Mouse (Mus musculus) frontal cortex, postnatal 25 days (tissue): ENCODE measurements around the gene Arhgap25.
"Not testable (repeated sequence)": the region's sequence is repeated elsewhere in the genome, so short reads cannot be mapped to it uniquely, and the experiment has no call there.

Experiments used
- DNase-seq, 2 experiments: peaks; one replicate each; pipeline ENCODE4 v3.0.0; 2022; ENCODE audit warnings: low spot score in 2 of 2

Arhgap25 gene

DNA sequence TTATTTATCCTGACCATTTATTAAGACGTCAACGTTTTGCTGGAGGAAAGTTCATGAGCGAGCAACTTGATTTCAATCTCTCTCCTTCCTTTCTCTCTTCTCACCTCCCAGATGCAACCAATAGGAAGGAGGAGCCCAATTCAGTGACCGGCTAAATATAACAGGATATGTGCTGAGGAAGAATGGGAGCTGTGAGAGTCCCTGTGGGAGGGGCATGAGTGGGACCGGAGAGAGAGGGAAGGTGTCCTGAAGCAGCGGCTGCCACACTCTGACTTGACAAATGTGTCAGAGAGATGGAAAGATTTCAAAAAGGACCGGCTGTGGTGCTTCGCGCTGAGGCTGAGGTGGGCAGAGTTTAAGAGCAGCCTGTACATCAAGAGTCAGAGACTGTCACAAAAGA is 2.6 kb upstream of the Arhgap25 start:
- DNase-seq = no peak

GRCm38 (mm10) chr6:87534855-87535575 is 2.0 kb upstream of the Arhgap25 start:
- no peak for DNase-seq

DNA sequence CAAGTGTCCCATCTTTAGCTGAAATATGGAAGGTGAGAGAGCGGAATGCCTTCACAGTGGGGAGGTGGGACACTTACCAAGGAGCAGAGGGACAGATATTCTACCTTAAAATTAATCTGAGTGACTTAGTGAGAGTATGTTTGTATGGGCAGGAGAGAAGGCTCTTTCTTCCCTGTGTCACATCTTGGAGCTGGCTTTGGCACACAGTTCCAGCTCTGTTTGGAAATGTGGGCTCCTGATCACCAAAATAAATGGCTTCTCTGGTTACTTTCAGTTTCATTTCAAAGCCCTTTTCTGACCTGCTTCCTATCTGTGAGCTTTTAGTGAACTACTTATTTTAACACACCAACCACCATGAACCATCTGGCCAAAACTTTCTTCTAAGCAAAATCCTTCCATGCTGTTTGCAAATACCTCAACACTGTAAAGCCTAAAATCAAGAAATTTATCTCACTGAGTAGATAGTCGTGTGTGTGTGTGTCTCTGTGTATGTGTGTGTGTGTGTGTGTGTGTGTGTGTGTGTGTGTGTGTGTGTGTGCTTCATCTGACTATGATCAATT is 1.5 kb downstream of the Arhgap25 start:
- no peak for DNase-seq

- DNase-seq = no peak
Measured at GRCm38 (mm10) chr6:87530386-87530785, 2.7 kb downstream of the Arhgap25 start.

DNA sequence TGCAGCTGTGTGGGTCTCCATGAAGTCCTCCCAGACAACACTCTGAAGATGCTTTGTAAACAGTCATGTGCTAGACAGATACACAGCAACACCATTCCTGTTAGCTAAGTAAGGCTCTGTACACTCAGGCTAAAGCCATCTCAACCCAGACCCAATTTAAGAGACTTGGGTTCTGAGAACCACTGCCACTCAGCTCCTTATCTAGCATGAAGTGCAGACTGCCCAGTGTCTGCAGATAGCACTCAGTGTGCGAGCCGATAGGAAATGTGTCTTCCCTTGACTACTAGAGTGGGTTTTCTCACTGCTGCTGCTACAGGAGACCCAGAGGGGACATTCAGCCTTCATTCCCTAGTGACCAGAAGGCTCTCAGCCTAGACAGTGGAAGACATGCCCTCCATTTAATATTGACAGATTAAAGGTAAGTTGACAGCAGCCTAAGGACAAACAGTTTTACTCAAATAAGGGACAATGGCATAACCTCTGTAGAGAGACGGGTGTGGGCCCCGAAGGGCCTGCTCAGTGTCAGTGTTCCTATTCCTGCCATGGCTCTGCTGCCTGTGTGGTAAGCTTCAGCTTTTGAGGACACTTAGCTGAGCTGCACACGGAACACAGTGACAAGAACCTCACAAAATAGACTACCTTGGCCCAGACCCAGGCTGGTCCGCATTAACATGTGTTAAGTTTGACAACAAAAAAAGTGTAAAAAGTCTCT is 5.1 kb downstream of the Arhgap25 start:
- DNase-seq = no peak

GRCm38 (mm10) chr6:87527366-87527765 is 5.7 kb downstream of the Arhgap25 start:
- DNase-seq = no peak

DNA sequence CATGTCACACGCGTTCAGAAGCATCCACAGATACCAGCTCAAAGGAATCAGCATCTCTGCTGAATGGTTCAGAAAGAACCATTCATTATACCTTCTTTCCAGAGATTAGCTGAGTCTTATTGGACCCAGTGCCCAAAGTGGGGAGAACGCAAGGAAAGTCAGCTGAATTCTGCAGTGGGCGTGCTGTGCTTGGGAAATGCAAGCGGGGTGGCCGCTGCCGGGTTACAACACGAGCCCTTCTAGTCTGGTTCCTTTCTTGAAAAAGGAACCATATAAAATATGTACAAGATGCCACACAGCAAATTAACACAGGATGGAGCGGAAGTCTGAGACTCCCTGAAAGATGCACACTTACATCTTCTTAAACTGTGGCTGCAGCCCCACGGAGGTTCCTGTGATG is 7.9 kb downstream of the Arhgap25 start:
- no peak for DNase-seq

DNA sequence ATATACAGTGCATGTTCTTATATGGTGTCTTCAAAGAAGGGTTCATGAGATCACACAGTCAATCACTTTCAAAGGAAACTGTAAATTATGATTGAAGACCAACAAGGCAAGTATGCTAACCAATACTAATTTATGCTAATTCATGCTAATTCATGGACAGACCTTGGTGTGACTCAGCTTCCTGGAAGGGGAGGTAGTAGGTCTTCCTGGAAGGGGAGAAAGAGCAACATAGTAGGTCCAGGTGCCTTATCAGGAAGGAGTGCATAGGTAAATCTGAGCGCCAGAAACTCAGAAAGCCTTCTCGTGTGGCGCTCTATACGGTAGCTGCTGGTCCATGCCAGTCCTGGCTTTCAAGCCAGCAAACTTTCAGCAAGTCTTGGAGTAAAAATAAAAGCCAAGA is 8.8 kb downstream of the Arhgap25 start:
- DNase-seq = no peak

DNA sequence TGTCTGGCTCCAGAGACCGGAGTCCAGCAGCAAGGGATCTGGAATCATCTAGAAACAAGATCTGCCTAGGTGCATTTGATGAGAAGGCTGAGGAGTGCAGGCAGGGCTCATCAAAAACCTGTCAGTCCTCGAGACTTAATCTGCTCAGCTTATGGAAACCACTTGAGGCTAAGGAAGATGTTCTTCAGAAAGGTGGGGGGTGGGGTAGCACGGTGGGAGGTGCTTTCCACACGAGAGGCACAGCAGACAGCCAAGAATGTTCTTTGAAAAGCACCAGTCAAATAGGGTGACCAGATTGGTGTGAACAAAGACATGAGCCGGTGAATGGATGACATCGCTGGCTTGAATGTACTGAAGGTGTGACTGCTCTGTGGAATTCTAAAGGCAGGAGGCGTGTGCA is 9.3 kb downstream of the Arhgap25 start:
- DNase-seq = no peak

DNA sequence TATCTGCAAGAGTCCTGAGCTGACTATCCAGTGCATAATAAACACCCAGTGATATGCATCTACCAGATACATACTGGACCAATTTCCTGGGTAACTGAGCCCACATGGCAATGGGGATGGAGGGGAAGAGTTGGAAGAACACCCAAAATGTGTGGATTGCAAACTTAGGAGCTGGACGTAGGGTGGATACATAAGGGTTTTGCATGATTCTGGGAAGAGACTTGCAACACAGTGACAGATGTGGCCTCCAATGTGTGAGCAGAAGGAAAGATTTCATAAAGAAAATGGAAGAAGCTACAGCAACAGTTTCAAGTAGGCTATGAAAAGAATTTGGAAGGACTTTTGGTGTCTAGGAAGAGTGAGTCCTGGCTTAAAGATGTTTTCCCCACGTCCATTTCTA is 10.0 kb downstream of the Arhgap25 start:
- no peak for DNase-seq

- peak; percentile 62 to 63 for DNase-seq
Measured at GRCm38 (mm10) chr6:87522236-87522635, 10.8 kb downstream of the Arhgap25 start.

DNA sequence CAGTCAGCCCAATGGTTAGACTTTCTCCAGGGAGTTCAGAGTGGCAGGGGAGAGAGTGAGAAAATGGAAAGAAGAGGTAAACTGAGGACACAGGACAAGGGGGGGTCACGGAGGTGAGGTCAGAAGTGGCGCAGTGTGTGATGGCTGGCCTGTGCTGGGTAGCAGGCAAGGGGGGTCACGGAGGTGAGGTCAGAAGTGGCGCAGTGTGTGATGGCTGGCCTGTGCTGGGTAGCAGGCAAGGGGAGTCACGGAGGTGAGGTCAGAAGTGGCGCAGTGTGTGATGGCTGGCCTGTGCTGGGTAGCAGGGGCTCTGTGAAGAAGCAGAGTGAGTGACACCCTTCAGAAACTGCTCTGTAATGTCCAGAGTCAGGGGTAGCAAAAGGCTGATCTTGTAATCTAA is 11.4 kb downstream of the Arhgap25 start:
- DNase-seq = not testable (repeated sequence)

DNA sequence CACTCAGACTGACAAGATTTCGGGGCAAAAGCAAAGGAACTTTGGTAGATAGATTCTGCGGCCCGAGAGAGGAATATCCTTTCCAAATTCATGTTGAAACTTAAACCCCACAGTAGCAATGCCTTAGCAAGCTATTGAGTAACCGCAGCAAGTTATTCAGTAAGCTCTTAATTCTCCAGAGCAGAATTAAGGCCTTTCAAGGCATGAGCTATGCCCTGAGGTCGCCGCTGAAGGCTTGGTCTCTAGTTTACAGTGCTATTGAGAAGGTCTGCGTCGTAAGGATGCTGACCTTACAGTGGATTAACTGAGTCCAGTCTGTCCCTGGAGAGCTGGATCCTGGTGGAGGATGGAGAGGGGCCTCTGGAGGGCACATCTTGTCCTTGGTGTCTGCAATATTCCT is 12.5 kb downstream of the Arhgap25 start:
- DNase-seq = no peak

DNA sequence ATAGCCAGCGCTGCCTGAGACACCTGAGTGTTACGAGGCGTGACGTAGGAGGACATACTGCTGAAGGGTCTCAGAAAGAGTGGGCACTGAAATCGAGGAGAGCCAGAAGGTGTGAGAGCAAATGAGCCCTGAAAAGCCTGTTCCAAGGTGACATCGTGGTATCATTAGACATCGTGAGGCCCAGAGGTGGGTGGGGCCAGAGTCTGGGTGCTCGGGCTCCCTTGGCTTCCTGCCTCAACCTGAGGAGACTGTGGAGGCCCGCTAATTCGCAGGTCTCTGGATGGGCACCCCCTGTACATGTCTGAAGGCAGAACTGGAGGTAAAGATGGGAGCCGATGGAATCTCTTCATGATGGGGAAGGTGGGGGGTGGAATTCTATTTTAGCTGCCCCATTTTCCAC is 13.2 kb downstream of the Arhgap25 start:
- DNase-seq = no peak

DNA sequence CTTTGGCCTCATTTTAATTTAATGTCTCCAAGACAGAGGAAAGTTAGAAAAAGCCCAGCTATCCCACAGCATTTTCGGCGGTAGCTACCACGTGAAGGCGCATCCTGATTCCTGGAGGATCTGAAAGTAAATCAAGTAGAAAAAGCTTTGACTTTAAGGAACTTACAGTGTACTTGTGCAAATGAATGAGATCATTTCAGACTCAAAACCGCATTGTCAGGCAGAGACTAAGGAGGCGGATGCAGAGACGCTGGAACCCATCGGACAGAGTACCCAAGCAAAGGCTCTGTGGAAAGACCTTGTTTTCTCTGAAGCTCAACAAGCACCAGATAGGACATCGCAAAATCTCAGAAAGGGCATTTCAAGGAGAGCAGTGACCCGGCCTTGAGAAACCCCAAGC is 14.4 kb downstream of the Arhgap25 start:
- no peak for DNase-seq

DNA sequence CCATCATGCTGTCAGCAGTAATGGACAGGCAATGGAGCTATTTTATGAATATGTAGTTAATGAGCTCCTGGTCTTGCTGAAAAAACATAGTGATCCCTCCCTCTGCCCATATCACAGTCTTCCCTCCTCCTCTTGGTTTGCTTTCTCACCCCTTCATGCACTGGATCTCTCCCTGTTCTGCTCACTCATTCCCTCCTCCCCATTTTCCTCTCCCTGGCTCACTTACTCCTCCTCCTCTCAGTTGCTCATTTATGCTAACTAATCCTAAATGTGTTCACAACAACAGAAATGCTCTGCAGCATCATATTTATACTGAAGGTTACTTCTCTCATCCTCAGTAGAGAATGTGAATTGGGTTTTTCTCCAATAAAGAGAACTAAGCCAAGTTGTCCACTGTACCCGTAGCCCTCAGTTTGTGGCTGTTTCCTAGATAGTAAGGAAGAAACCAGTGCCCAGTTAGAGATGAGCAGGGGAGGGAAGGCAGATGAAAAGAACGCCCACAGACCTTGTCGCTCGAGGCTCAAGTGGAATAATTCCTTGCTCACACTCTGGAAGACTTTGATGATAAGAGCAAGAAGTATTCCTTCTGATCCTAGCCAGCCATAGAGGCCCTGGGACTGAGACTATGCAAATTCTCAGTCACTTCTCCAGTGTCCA is 15.2 kb downstream of the Arhgap25 start:
- no peak for DNase-seq

DNA sequence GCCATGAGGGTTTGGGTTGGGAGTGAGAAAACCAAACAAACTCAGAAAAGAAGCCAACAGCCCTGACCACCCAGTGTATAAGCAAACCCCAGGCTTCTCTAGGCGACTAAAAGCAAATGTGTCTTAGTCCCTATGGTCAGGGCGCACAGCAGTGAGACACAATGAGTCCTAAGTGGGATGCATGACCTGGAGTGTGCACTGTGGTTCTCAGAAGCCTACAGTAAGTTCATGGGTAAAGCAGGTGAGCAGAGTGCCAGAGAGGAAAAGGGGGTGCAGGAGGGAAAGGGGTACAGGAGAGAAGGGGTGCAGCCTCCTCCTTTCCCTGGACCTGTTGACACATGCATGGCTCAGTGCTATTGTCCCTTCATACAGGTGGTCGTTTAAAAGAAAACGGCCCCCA is 18.7 kb downstream of the Arhgap25 start:
- no peak for DNase-seq

DNA sequence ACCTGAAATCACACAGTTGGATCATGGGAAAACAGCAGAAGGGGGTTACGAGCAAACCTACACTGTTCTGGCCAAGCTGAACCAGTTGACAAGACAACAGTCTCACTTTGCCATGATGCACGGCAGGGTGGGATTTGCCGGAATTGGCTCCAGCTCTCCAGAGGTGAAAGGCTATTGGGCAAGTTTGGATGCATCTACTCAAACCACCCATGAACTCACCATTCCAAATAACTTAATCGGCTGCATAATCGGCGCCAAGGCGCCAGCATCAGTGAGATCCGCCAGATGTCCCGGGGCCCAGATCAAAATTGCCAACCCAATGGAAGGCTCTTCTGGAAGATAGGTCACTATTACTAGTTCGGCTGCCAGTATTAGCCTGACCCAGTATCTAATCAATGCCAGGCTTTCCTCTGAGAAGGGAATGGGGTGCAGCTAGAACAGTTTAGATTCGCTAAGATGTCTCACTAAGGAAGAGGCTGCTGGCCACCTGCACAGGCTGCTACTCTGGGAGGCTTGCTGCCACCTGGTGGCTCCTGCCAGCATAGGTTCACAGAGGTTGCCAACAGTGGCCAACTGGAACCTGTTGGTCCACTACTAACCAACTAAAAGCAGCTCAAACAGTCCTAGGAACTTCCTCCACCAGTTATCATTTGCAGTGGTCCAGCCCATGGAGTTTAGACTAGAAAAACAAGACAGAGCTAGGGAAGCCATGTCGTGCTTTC is 19.9 kb downstream of the Arhgap25 start:
- peak; percentile 48 to 54 for DNase-seq

DNA sequence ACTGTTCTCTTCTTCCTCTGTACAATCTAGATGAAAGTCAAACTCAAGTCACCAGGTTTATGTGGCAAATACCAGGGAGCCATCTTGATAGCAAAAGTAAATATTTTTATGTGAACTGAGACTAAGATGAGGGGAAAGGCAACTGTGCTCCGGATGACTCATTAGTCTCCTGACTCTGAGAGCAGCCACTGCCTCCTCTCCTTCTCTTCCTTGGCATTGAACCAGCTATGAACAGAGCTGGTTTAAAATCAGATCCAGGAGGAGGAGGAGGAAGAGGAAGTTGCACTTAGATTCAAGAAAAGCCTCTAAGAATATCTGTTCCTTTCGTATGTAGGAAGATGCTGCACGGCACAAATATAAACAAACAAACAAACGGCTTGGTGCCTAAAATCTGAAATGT is 22.1 kb downstream of the Arhgap25 start:
- DNase-seq = no peak

DNA sequence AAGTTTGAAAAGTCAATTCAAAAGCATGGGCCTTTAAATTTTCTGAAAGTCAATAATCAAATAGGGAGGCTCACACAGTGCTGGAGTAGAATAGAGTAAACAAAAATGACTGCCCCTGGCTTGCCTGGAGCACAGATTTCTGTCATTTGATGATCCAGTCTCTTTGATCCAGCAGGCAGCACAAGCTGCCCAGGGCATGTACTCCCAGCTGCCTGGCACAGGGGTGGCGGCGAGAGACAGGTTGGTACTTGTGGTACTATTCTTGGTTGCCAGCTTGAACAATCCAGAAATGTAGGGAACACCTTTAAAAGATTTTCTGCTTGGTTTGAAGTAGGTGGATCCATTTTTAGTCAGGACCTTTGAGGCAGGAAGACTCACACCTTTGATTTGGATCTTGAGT is 23.3 kb downstream of the Arhgap25 start:
- DNase-seq = no peak

DNA sequence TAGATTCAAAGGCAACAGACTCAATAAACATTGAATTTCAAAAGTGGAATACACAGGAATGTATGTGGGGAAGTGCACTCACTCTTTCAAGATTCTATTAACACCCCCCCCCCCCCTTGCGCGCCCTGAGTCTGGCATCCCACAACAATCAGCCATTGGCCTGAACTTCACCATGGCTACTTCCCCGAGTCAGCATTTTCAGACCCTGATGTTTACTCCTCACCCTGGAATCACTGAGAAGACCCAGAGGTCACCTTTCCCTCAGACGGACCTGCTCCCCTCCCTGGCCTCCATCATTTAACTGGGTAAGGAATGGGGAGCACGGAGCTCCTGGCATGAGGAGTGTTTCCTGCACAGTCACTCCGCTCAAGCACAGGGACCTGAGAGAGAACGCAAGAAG is 28.2 kb downstream of the Arhgap25 start:
- no peak for DNase-seq

GRCm38 (mm10) chr6:87503976-87504375 is 29.1 kb downstream of the Arhgap25 start:
- DNase-seq = no peak
